30 mouse cellular contexts compared by ENCODE assay signal in the genomic region with DNA sequence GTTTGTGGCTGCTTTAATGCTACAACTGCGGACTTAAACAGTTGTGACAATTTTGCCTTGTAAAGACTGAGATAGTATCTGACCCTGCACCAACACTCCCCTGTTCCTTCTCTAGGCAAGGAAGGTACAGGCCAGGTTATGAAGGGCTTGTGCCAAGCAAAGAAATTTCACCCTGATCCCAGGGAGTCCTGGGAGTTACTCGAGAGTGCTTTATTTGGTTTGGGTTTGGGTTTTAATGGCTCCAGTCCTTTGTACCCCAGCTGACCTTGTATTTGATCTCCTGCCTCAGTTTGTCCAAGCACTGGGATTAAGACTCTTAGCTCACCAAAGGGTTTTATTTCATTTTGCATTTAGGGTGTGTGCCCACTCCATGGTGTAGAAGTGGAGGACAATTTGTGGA. TPM values are rescaled to one million over a fixed set of nuclear protein-coding genes. Genes with fewer than 3 reads are reported as not detected.
"Had no signal": no experiment of that assay in that cellular context is flagged by ENCODE, and none has a peak within 500 bp of the region (broad histone marks: within the 10 kb centered on the region; RNA-seq: fewer than 3 reads in every experiment).

No protein-coding gene starts in this region.

- H3K9ac ChIP-seq: embryonic facial prominence, embryonic 12.5 days; embryonic facial prominence, embryonic 13.5 days; embryonic facial prominence, embryonic 15.5 days; forebrain, embryonic 12.5 days; forebrain, embryonic 13.5 days; forebrain, embryonic 15.5 days; forebrain, postnatal 0 days had no signal

- H3K4me2 ChIP-seq: embryonic facial prominence, embryonic 12.5 days; embryonic facial prominence, embryonic 13.5 days; embryonic facial prominence, embryonic 15.5 days; forebrain, embryonic 12.5 days; forebrain, embryonic 13.5 days; forebrain, embryonic 15.5 days had no signal

- ATAC-seq: forebrain, embryonic 13.5 days; forebrain, embryonic 14.5 days; forebrain, embryonic 15.5 days; forebrain, embryonic 16.5 days; forebrain, postnatal 0 days had no signal

- H3K9me3 ChIP-seq: embryonic facial prominence, embryonic 10.5 days; embryonic facial prominence, embryonic 12.5 days; embryonic facial prominence, embryonic 13.5 days; embryonic facial prominence, embryonic 15.5 days; forebrain, embryonic 10.5 days; forebrain, embryonic 12.5 days; forebrain, embryonic 13.5 days; forebrain, embryonic 15.5 days had no signal

- H3K4me1 ChIP-seq: embryonic facial prominence, embryonic 15.5 days; forebrain, embryonic 10.5 days; forebrain, embryonic 12.5 days; forebrain, embryonic 13.5 days; forebrain, embryonic 15.5 days had no signal

- H3K4me3 ChIP-seq: embryonic facial prominence, embryonic 10.5 days; embryonic facial prominence, embryonic 12.5 days; embryonic facial prominence, embryonic 13.5 days; embryonic facial prominence, embryonic 15.5 days; erythroblast, embryonic 14.5 days; forebrain, embryonic 10.5 days; forebrain, embryonic 12.5 days; forebrain, embryonic 13.5 days; forebrain, embryonic 15.5 days; gastrocnemius, adult 2 months; heart, adult 2 months had no signal

- H3K27me3 ChIP-seq: embryonic facial prominence, embryonic 12.5 days; embryonic facial prominence, embryonic 13.5 days; embryonic facial prominence, embryonic 15.5 days; forebrain, embryonic 12.5 days; forebrain, embryonic 13.5 days; forebrain, embryonic 15.5 days had no signal

- DNase-seq: cerebellum, adult 2 months; cerebellum, adult 8-10 months; cerebellum, adult 9-10 months; cerebellum, adult 9-11 months; cerebellum, postnatal 10 days; cerebellum, postnatal 25 days; cerebellum, postnatal 36 days; embryo, embryonic 11 days; forebrain, postnatal 0 days; gastrocnemius, adult 2 months; gastrocnemius, postnatal 10 days; gastrocnemius, postnatal 14 days; gastrocnemius, postnatal 25 days; gastrocnemius, postnatal 36 days; heart, adult 18-20 months; heart, adult 2 months had no signal

- H3K27ac ChIP-seq: embryonic facial prominence, embryonic 10.5 days; embryonic facial prominence, embryonic 12.5 days; embryonic facial prominence, embryonic 13.5 days; embryonic facial prominence, embryonic 15.5 days; forebrain, embryonic 10.5 days; forebrain, embryonic 12.5 days; forebrain, embryonic 13.5 days; forebrain, embryonic 15.5 days; gastrocnemius, adult 2 months; heart, adult 2 months had no signal

RNA-seq across cellular contexts. Expression of gene Thrsp, which starts 6.4 kb away (rescaled TPM):
- total RNA-seq: common myeloid progenitor, adult 5-6 weeks; granulocyte monocyte progenitor cell, adult 5-6 weeks had no signal
- polyA plus RNA-seq: embryonic facial prominence, embryonic 11.5 days; erythroblast, embryonic 14.5 days had no signal

RNA-seq across cellular contexts. Expression of gene Kctd14, which starts 40.0 kb away (rescaled TPM):
- total RNA-seq: gastrocnemius, postnatal 36 days had no signal
